Mouse (Mus musculus): Measurements from ENCODE around the gene Gm6358.
"Not testable (repeated sequence)": the region's sequence is repeated elsewhere in the genome, so short reads cannot be mapped to it uniquely, and the experiment has no call there.

Gm6358 gene

DNA sequence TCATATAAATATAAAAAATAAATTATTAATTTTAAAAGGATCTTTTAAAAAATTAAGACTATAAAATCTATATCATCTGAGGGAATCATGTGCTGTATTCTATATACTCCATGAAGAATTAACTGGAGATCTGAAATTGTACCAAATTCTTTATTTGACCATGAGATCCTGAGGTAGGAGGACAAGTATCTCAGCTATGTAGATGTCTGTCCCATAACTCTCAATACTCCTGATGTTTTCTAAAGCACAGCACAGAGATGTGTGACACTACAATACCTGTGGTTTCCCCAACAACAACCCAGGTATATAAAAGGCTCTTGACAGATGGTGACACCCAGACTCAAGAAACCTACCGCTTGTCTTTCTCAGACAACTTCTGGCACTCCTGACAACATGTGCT, at the start of gene Gm6358:
Gene Gm6358 (plus strand): TSS at position 301 of the 400 bp plus-strand sequence.
- ATAC-seq (ENCODE audit: low TSS enrichment), result no peak

DNA sequence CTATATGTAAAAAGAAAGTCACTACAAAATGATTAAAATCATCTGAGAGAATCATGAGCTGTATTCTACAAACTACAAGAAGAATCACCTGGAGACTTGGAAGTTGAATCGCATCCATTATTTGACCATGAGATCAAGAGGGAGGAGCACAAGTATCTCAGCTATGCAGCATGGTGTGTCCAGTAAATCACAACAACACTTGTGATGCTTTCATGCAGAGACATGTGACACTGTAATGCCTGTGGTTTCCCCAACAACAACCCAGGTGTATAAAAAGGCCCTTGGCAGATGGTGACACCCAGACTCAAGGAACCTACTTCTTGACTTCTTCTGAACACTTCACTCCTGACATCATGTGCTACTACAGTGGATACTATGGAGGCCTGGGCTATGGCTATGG, 10.1 kb downstream of the Gm6358 start, which contains the start of gene Gm10061:
Gene Gm10061 (plus strand): TSS at position 301 of the 400 bp plus-strand sequence.
- ATAC-seq (ENCODE audit: low TSS enrichment), result no peak

DNA sequence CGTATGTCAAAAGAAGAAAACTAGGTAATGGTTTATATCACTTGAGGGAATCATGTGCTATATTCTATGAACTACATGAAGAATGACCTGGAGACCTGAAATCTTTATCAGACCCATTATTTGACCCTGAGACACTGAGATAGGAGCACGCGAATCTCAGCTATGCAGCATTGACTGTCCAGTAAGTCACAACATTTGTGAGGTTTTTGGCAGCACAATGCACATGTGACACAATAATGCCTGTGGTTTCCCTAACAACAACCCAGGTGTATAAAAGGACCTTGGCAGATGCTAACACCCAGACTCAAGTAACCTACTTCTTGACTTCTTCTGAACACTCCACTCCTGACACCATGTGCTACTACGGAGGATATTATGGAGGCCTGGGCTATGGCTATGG, 17.0 kb downstream of the Gm6358 start, which contains the start of gene Gm9789:
Gene Gm9789 (plus strand): TSS at position 301 of the 400 bp plus-strand sequence.
- no peak for ATAC-seq (ENCODE audit: low TSS enrichment)

DNA sequence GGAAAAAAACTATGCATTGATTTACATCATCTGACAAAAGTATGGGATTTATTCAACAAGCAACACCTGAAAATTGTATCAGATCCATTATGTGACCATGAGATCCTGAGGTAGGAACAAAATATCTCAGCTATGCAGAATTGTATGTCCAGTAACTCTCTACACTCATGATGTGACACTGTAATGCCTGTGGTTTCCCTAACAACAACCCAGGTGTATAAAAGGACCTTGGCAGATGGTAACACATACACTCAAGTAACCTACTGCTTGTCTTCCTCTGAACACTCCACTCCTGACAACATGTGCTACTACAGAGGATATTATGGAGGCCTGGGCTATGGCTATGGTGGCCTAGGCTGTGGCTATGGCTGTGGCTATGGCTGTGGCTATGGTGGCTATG, 28.5 kb downstream of the Gm6358 start, which contains the start of gene Gm7735:
Gene Gm7735 (plus strand): TSS at position 301 of the 400 bp plus-strand sequence.
- not testable (repeated sequence) for ATAC-seq (ENCODE audit: low TSS enrichment)

DNA sequence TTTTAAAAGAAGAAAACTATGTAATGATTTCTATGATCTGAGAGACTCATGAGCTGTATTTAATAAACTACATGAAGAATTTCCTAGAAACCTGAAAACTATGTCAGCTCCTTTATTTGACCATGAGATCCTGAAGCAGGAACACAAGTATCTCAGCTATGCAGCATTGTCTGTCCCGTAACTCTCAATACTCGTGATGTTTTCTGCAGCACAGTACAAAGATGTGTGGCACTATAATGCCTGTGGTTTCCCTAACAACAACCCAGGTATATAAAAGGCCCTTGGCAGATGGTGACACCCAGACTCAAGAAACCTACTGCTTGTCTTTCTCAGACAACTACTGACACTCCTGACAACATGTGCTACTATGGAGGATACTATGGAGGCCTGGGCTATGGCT, 33.8 kb downstream of the Gm6358 start, which contains the start of gene 1110057P08Rik:
Gene 1110057P08Rik (plus strand): TSS at position 301 of the 400 bp plus-strand sequence.
- no peak for ATAC-seq (ENCODE audit: low TSS enrichment)

DNA sequence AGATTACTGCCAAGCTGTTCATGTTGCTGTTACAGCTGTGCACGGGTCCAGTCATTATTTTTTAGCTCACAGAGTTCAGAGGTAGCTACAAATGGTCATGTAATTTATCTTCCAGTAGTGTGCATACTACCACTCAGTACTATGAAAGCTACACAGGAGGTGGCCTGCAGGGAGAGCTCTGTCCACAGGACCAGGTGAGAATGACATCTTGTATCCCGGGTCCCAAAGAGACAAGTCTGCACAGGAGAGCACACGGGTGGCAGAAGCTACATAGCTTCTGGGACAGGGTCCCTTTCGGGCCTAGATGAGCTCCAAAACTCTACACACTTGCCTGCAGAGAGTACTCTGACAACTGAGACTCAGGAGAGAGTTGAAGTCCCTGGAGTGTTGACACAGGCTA, 48.0 kb downstream of the Gm6358 start:
- ATAC-seq (ENCODE audit: low TSS enrichment), result no peak

Data from frontal cortex, adult (tissue).